Mouse (Mus musculus) liver, embryonic 11.5 days (tissue): ENCODE data around the gene Rsph6a. TPM values are rescaled to one million over a fixed set of nuclear protein-coding genes. Genes with fewer than 3 reads are reported as not detected.
A peak's percentile ranks its signal among the peaks of the same experiment; 100 is the strongest.

Experiments
- ATAC-seq: fragments of 200-750 bp; cut with Nextera tagmentation; replicated peaks from 2 replicates; pipeline ENCODE4 v1.8.0; 2017; ENCODE audit warnings: moderate number of reproducible peaks, mild to moderate bottlenecking, moderate TSS enrichment, moderate library complexity; ENCODE audit not compliant: low FRiP score
- DNase-seq: peaks from one replicate; pipeline ENCODE4 v3.0.0-alpha.2; 2017; ENCODE audit warnings: low spot score
- H3K27ac ChIP-seq: fragments of 300-500 bp; sonication (generic); 2 replicates; pipeline ENCODE4 v1.5.1; 2014; ENCODE audit warnings: mild to moderate bottlenecking, low read depth, low read length, control low read depth
- H3K27me3 ChIP-seq: fragments of 300-500 bp; sonication (generic); replicated peaks from 2 replicates; pipeline ENCODE4 v1.6.1; 2014; ENCODE audit warnings: low read length, mixed read lengths; ENCODE audit not compliant: control insufficient read depth, insufficient read depth
- H3K36me3 ChIP-seq: fragments of 300-500 bp; sonication (generic); 2 replicates; pipeline ENCODE4 v1.6.1; 2014; ENCODE audit warnings: mild to moderate bottlenecking, low read length, moderate library complexity, mixed read lengths; ENCODE audit not compliant: control insufficient read depth, insufficient read depth
- H3K4me1 ChIP-seq: fragments of 300-500 bp; sonication (generic); replicated peaks from 2 replicates; pipeline ENCODE4 v1.6.1; 2014; ENCODE audit warnings: low read length, mixed read lengths; ENCODE audit not compliant: control insufficient read depth, insufficient read depth
- H3K4me2 ChIP-seq: fragments of 300-500 bp; sonication (generic); 2 replicates; pipeline ENCODE4 v1.6.1; 2014; ENCODE audit warnings: mild to moderate bottlenecking, control low read depth, moderate library complexity
- H3K4me3 ChIP-seq: fragments of 300-500 bp; sonication (generic); 2 replicates; pipeline ENCODE4 v1.5.1; 2014; ENCODE audit warnings: low read depth, low read length, control low read depth
- H3K9ac ChIP-seq: fragments of 300-500 bp; sonication (generic); 2 replicates; pipeline ENCODE4 v1.6.1; 2014; ENCODE audit warnings: low read depth, low read length, control low read depth
- H3K9me3 ChIP-seq: fragments of 300-500 bp; sonication (generic); 2 replicates; pipeline ENCODE4 v1.6.1; 2016; ENCODE audit warnings: low read length, inconsistent platforms, mixed read lengths; ENCODE audit not compliant: control insufficient read depth
- WGBS: fragments of 180-500 bp; shearing (Covaris S2); extraction: QIAGEN DNeasy Blood & Tissue Kit; methylation state at CpG from one replicate; pipeline ENCODE4 v1.1.7; 2014; 5-methylcytosine and 5-hydroxymethylcytosine counted together
- polyA plus RNA-seq: library from polyadenylated mRNA; unstranded; fragments of >200 nt; fragmentation: Nextera tagmentation; extraction: Ambion mirVana; gene quantifications from 2 replicates; pipeline ENCODE4 v1.2.1, GENCODE M21; 2014

Rsph6a gene
- polyA plus RNA-seq, 1 experiment from 2014 or later, result not detected

GRCm38 (mm10) chr7:19094826-19095750 lies 40.6 kb downstream of the Rsph6a start:
- H3K27ac ChIP-seq, result peak overlapping the region; percentile 83
- WGBS, result under 1% methylated on average over 86 of the region's 87 CpGs
- H3K4me3 ChIP-seq, result peak overlapping the region; percentile 66
- ATAC-seq (no peak), DNase-seq (no peak)
- H3K4me2 ChIP-seq, result peak overlapping the region; percentile 95
- H3K27me3 ChIP-seq, result peaks cover 70% of the 10 kb centered on the region
- H3K36me3 ChIP-seq, result peaks cover 8% of the 10 kb centered on the region; the same call in 1 of the 2 replicates
- no peaks in the 10 kb centered on the region for H3K9me3 ChIP-seq
- H3K9ac ChIP-seq, result peak overlapping the region; percentile 76
- H3K4me1 ChIP-seq, result peaks cover 35% of the 10 kb centered on the region

DNA sequence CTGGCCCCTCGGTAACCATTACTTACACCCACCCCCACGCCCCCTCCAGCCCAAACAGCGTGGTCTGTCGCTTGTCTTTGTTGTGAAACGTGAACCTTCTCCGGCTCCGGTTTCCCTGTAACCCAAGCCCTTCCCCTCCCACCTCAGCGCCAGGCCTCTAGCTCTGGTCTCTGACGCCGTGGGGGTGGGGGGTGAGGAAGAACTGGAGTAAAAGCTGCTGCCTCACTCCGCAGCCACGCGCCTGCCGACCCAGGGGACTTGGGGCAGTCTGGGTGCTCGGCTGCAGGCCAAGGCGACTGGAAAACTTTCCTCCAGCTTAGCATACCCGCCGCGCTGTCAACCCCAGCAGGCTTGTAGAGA lies 41.2 kb downstream of the Rsph6a start:
- Histone ChIP-seq H3K9ac (peak overlapping the region; percentile 76), H3K4me3 (peak overlapping the region; percentile 66), H3K27me3 (peaks cover 67% of the 10 kb centered on the region), H3K9me3 (no peaks in the 10 kb centered on the region), H3K4me1 (peaks cover 35% of the 10 kb centered on the region), H3K4me2 (peak overlapping the region; percentile 95), H3K36me3 (peaks cover 6% of the 10 kb centered on the region; the same call in 1 of the 2 replicates), H3K27ac (peak overlapping the region; percentile 83)
- DNase-seq (peak; percentile 76), ATAC-seq (no peak)
- WGBS, result under 1% methylated on average over 19 of the region's 19 CpGs

GRCm38 (mm10) chr7:19096421-19096976 lies 42.0 kb downstream of the Rsph6a start:
- Histone ChIP-seq H3K4me2 (peak overlapping the region; percentile 95), H3K4me3 (peak overlapping the region; percentile 66), H3K9ac (peak overlapping the region; percentile 76; the same call in 1 of the 2 replicates), H3K36me3 (peaks cover 2% of the 10 kb centered on the region; the same call in 1 of the 2 replicates), H3K27me3 (peaks cover 59% of the 10 kb centered on the region), H3K9me3 (no peaks in the 10 kb centered on the region), H3K4me1 (peaks cover 35% of the 10 kb centered on the region), H3K27ac (no peak overlapping the region)
- ATAC-seq, result no peak
- WGBS, result 53% methylated on average over 5 of the region's 5 CpGs
- no peak for DNase-seq

DNA sequence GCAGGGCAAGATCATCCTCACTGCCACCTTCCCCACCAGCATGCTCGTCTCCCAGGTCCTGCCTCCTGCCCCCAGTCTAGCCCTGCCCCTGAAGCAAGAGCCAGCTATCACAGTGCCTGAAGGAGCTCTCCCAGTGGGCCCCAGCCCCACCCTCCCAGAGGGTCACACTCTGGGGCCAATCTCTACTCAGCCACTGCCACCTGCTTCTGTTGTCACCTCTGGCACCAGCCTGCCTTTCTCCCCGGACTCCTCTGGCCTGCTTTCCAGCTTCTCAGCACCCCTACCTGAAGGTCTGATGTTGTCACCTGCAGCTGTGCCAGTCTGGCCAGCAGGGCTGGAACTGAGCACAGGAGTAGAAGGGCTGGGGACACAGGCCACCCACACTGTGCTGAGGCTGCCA lies 42.7 kb downstream of the Rsph6a start:
- Histone ChIP-seq H3K4me3 (no peak overlapping the region), H3K4me2 (no peak overlapping the region), H3K9me3 (no peaks in the 10 kb centered on the region), H3K9ac (no peak overlapping the region), H3K27ac (no peak overlapping the region), H3K27me3 (peaks cover 52% of the 10 kb centered on the region), H3K4me1 (peaks cover 33% of the 10 kb centered on the region), H3K36me3 (peaks cover 2% of the 10 kb centered on the region; the same call in 1 of the 2 replicates)
- ATAC-seq, result no peak
- DNase-seq, result no peak
- 44% methylated on average over 2 of the region's 2 CpGs for WGBS

DNA sequence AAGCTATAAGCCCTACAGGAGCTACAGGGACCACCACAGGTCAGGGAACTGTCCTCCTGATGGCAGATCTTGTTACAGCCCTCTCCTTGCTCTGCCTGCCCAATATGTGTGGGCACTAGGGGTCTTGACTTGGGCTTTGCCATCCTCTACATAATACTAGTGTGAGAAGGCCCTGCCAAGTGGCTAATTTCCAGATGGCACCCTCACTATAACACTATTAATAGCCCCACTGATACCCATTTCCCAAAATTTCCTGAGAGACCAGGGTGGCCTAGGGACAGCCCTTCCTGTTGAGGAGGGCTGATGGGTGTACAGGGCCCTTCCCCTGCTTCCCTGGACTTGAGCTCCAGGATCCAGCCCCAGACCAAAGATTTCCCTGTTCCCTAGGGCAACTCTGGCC lies 43.4 kb downstream of the Rsph6a start:
- no peak for DNase-seq

DNA sequence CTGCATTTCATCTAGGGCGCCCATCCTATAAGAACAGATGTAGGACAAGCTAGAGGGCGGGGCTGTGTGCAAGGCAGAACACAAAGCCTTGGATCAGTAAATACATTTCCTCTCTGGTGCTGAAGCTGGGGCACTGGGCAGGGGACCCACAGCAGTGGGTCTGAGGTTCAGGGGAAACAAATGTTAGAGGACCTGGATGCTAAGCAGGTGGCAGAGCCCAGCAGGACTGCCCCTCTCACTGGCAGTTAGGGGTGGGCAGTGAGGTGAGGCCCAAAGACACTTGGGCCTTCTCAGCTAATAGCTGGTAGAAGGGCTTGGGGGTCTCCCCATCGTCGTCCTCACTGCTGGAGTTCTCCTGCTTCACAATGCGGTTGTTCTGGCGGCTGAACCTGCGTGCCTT lies 44.3 kb downstream of the Rsph6a start:
- peaks cover 51% of the 10 kb centered on the region for H3K27me3 ChIP-seq
- DNase-seq (no peak), ATAC-seq (no peak)
- peaks cover 21% of the 10 kb centered on the region for H3K4me1 ChIP-seq
- H3K4me3 ChIP-seq, result no peak overlapping the region
- WGBS, result 62% methylated on average over 7 of the region's 7 CpGs
- peaks cover 2% of the 10 kb centered on the region; the same call in 1 of the 2 replicates for H3K36me3 ChIP-seq
- no peak overlapping the region for H3K27ac ChIP-seq
- H3K9ac ChIP-seq, result no peak overlapping the region
- H3K9me3 ChIP-seq, result no peaks in the 10 kb centered on the region
- H3K4me2 ChIP-seq, result no peak overlapping the region

More for the DNA sequence above, 43.4 kb downstream of the Rsph6a start:
- Histone ChIP-seq H3K4me2 (no peak overlapping the region), H3K27ac (no peak overlapping the region), H3K27me3 (peaks cover 49% of the 10 kb centered on the region), H3K4me3 (no peak overlapping the region), H3K9ac (no peak overlapping the region), H3K9me3 (no peaks in the 10 kb centered on the region), H3K4me1 (peaks cover 26% of the 10 kb centered on the region), H3K36me3 (peaks cover 2% of the 10 kb centered on the region; the same call in 1 of the 2 replicates)
- no peak for ATAC-seq

DNA sequence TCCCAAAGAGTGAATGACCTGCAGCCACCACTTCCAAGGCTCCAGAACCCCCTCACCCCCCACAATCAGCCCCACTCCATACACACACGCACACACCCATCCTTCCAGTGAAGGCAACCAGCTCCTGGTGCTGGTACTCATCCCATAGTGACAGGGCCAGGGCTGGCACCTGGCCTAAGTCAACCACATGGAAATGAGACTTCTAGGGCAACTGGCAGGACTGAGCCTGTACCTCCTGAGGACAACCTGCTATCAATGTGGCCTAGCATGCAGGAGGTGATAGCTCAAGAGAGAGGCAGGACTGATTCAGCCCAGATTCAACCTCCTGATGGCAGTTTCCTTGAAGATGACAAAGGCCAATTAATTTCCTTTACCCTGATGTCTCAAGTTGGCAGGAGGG lies 45.8 kb downstream of the Rsph6a start:
- Histone ChIP-seq H3K36me3 (peaks cover 2% of the 10 kb centered on the region; the same call in 1 of the 2 replicates), H3K27me3 (peaks cover 44% of the 10 kb centered on the region), H3K4me3 (no peak overlapping the region), H3K4me2 (no peak overlapping the region), H3K27ac (no peak overlapping the region), H3K9ac (no peak overlapping the region), H3K9me3 (no peaks in the 10 kb centered on the region), H3K4me1 (peaks cover 18% of the 10 kb centered on the region)
- 64% methylated on average over 1 of the region's 1 CpGs for WGBS
- ATAC-seq (no peak), DNase-seq (no peak)

DNA sequence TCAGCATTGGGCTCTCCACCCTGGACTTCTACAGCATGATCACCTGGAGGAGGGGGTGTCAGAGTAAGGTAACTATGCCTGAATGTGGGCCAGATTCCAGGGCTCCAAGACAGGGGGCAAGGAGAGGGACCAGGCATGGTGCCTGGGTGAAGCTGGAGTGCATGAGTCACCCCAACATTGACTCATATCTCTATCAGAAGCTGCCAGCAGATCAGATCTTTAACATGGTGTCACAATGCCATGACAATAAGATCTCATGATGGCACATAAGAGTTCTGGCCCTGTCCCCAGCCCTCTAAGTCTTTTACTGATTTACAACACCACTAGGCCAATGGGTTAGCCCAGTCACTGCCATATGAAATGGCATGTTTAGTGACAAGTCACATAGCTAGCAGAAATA lies 49.3 kb downstream of the Rsph6a start:
- H3K27ac ChIP-seq, result no peak overlapping the region
- H3K9ac ChIP-seq, result no peak overlapping the region
- no peaks in the 10 kb centered on the region for H3K4me1 ChIP-seq
- no peak for DNase-seq
- no peak overlapping the region for H3K4me3 ChIP-seq
- H3K9me3 ChIP-seq, result no peaks in the 10 kb centered on the region
- no peak overlapping the region for H3K4me2 ChIP-seq
- peaks cover 16% of the 10 kb centered on the region for H3K27me3 ChIP-seq
- no peak for ATAC-seq
- no peaks in the 10 kb centered on the region for H3K36me3 ChIP-seq
